Mouse (Mus musculus) 3134 (cell line): ENCODE measurements at regions not wholly inside any gene's neighbourhood (a gene's known extent, or its start where the extent isn't known, plus 50 kb on each side); places are given as distances from the start of the nearest gene placed in this dataset.

ENCODE experiments used
- DNase-seq: peaks from one replicate; pipeline ENCODE4 v3.0.0-alpha.2; 2011; ENCODE audit warnings: low spot score; ENCODE audit not compliant: insufficient read length; ENCODE audit errors: extremely low read depth

DNA sequence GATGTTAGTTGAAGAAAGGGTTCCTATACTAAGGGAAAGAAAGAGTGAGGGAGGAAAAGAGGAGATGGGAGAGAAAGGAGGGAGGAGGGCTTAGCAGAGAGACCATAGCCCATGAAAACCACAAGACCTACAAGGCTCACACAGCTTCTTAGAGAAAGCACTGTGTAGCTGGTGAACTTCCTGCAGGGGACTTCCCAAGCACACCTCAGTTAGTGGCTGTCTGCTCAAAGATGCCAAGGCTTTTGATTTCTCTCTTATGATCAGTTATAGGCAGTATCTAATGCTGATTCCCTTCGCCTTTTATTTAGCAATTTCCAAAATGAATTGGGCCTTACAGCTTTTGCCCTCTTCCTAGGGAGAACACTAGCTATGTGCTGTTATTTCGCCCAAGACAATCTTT lies 90.0 kb upstream of the Bach2 start:
- DNase-seq, result no peak

- no peak for DNase-seq
Observed at GRCm38 (mm10) chr4:32149171-32149570, 89.4 kb upstream of the Bach2 start.

DNA sequence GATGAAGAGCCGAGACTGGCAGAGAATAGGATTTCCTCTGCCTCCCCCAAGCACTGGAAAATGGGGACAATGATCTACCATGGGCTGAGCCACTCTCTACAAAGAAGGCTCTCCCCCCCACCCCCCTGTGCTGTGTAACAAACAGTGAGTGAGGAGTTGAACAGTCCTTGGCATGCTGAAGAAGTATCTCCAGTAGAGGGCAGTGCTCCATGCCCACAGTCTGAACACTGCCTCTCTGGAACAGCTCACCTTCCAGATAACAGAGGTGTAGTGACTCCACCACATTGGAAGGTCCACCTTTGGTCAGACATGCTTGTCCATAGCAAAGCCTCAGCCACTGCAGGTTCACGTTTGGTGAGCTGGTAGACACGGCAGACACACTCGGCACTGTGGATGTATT lies 85.2 kb upstream of the Bach2 start:
- no peak for DNase-seq

DNA sequence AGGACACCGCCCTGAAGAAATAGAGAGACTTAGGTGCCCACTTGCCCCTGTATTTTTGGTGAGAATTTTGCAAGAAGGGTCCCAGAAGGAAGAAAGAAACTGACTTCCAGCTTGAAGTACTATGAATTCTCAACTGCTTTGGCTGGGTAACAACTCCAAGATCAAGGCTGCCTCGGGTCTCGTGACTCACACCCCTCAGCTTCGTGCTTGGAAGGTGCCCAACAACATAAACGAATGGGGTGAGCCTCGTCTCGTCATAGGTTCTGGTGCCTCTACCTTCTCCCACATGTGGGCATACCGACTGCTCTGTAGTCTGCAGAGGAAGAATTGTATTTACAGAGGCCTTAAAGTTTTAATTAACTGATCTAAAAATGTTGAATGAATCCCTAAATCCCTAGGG lies 81.6 kb upstream of the Bach2 start:
- peak; percentile 29 for DNase-seq

GRCm38 (mm10) chr4:32158451-32158850 lies 80.2 kb upstream of the Bach2 start:
- no peak for DNase-seq

GRCm38 (mm10) chr4:32158886-32159285 lies 79.7 kb upstream of the Bach2 start:
- DNase-seq, result no peak

- DNase-seq, result no peak
Observed at GRCm38 (mm10) chr4:32160815-32161214, 77.8 kb upstream of the Bach2 start.

DNA sequence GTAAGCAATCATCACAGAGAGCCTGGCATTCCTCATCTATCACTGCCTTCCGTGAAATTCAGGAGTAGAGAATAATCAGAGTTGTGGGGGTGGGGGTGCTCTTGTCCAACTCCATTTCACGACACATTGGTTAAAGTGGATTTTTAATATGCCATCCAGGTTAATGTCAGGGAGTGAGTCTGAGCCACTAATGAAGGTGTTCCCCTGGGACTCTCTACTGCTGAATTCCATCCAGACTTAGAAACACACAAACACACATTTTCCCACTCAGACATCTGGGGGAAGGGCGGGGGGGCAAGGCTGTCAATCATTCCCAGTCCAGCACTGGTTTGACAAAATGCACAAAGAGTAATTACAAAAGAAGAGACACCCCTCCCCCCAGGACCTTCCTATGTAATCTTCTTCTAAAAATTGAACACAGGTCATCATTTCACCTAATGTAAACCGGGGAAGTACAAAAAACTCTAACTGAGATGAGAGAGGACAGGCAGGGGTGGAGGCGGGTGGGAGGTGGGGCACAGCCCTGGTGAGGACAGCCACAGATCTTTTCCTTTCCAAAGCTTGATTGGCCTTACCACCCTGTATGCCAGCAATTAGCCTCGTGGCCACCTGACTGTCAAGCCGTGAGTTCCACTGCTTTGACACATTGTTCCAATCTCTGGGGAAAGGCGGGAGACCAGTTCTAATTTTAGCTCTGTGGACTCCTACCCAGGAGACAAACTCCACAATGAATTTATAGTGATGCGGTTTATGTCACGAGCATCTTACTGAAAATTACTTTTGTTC lies 76.5 kb upstream of the Bach2 start:
- no peak for DNase-seq

- no peak for DNase-seq
Observed at GRCm38 (mm10) chr4:32162694-32163240, 75.8 kb upstream of the Bach2 start.

- no peak for DNase-seq
Observed at GRCm38 (mm10) chr4:32164081-32164641, 74.4 kb upstream of the Bach2 start.

GRCm38 (mm10) chr4:32164736-32165241 lies 73.8 kb upstream of the Bach2 start:
- DNase-seq, result no peak

DNA sequence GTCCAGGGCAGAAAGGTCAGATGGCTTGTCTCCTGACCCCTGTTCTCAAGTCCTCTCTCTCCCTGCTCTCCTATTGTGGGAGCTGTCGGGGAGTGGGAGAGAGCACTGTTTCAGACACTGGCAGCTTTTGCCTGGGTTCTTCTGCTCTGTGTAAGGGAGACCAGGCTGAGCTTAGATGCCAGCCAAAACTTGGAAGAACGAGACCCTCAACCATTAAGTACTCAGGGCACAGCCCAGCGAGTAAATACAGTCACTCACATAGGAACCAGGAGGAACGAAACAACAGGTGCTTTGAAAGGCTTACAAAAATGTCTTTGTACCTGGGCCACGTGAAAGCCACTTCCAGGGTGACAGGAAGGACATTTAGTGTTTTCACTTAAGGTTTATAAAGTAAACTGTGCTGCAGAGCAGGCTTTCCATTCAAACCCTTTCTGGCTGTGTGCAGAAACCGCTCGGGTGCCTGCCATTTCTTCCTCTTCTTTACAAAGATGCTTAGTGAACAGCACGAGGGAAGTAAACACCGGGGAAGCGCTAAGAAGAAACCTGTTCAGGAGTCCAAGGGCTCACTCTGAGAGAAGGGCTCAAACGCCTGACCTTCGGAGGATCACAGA lies 72.6 kb upstream of the Bach2 start:
- DNase-seq, result no peak

- DNase-seq, result no peak
Observed at GRCm38 (mm10) chr4:32167151-32167550, 71.5 kb upstream of the Bach2 start.

- DNase-seq, result peak; percentile 38
Observed at GRCm38 (mm10) chr4:32170106-32170459, 68.5 kb upstream of the Bach2 start.

DNA sequence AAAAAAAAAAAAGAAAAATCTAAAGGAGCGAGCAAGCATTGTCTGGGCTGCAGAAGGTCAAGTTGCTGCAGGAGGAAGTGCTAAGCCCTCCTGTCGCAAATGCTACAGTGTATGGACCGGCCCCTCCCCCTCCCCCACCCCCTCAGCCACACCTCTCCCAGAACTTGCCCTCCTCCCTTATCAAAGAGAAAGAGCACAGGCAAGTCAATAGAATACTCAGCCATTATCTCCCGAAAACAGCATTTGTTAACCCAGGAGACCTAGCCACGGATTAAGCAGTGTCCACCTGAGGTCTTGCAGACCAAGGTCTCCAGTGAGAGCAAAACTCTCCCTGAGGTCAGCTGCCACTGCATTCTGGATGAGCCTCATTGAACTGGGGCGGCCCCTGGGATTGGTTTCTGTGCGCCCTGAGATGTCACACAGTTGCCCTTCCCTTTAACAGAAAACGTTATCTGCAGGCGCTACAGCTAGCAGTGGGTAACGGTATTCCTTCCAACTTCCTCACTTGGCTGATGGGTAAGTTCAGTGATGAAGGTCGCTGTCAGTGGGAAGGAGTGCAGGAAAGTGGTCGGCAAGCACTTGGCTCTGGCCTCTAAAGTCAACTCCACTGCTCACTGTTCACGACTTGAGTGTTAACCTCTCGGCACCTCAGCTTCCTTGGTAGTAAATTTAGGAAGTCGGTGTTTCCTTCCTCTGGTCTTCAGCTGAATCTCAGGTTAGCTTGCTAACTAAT lies 68.0 kb upstream of the Bach2 start:
- no peak for DNase-seq

GRCm38 (mm10) chr4:32171291-32171690 lies 67.3 kb upstream of the Bach2 start:
- DNase-seq, result no peak

- DNase-seq, result no peak
Observed at GRCm38 (mm10) chr4:32172992-32173391, 65.6 kb upstream of the Bach2 start.

DNA sequence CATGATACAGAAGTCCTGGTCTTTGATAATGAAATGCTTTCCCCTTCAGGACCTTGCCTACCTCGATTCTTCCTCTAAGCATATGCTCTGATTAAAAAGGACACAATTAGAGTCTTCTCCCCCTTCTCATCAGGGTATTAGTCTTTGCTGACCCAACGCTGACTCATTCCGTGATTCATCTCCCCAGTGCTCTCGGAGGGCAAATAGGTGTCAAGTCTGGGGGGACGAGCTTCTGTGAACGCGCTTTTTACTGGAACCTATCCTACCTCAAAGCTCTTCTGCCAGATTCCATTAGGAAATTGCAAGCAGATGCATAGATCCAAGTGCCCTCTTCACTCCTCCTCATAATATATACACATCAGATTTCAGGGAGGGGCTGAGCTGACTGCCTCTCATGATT lies 63.8 kb upstream of the Bach2 start:
- peak; percentile 45 for DNase-seq

DNA sequence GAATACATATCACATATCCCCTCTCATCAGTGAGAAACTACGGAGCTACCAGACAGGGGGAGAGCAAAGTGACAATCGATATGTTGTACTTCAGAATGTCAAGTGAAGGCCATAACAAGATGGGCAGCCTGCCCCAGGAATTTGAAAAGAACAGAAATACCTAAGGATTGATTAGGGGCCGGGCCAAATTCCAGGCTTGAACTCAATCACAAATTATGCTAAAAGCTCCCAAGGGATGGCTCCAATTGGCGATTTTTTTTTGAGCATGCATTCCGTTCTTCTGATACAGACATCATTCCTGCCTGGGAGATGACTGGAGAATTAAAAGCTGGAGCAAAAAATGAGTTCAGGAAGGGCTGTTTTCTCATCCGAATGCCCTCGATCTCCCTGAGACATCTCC lies 63.4 kb upstream of the Bach2 start:
- DNase-seq, result no peak

DNA sequence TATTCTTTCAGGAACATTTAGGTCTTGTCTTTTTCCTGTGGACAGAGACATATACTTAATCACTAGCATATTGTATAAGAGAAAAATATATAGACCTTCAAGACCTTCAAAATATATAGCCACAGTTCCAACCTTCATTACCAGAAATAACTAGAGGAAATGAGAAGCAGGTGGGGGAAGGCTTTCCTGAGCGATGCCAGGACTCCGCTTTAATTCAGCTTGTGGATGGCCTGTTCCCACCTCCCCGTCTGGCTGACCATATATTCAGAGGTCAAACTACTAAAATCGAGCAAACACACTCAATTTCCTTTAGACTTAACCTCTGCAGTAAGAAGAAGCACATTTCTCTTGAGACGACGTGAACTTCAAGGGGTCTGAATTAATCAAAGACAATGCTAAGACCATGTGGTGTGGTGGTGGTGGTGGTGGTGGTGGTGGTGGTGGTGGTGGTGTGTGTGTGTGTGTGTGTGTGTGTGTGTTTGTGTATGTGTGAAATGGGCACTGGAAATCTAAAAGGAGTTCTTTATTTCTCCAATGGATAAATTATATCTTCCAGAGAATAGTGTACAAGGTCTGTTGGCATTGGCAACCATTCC lies 62.7 kb upstream of the Bach2 start:
- DNase-seq, result no peak
